Mouse (Mus musculus): ENCODE measurements around the gene Nppc. TPM values are rescaled to one million over a fixed set of nuclear protein-coding genes. Genes with fewer than 3 reads are reported as not detected.

Nppc gene
- polyA plus RNA-seq, 1 experiment from 2014 or later = 1.6 TPM

GRCm38 (mm10) chr1:86650272-86650671 is 20.1 kb downstream of the Nppc start:
- no peak overlapping the region for H3K4me2 ChIP-seq
- WGBS = 12% methylated on average over 6 of the region's 6 CpGs
- no peak overlapping the region for H3K4me3 ChIP-seq
- no peak overlapping the region for H3K27ac ChIP-seq
- H3K9me3 ChIP-seq = no peaks in the 10 kb centered on the region
- ATAC-seq (ENCODE audit: insufficient number of reproducible peaks, insufficient read depth, low FRiP score, low TSS enrichment, low read depth) = no peak
- H3K36me3 ChIP-seq = no peaks in the 10 kb centered on the region
- H3K9ac ChIP-seq = no peak overlapping the region
- no peaks in the 10 kb centered on the region for H3K27me3 ChIP-seq
- H3K4me1 ChIP-seq = no peaks in the 10 kb centered on the region

GRCm38 (mm10) chr1:86647517-86647916 is 22.9 kb downstream of the Nppc start:
- no peak overlapping the region for H3K9ac ChIP-seq
- H3K4me2 ChIP-seq = no peak overlapping the region
- ATAC-seq (ENCODE audit: insufficient number of reproducible peaks, insufficient read depth, low FRiP score, low TSS enrichment, low read depth) = no peak
- H3K9me3 ChIP-seq = no peaks in the 10 kb centered on the region
- no peak overlapping the region for H3K4me3 ChIP-seq
- WGBS = 34% methylated on average over 2 of the region's 2 CpGs
- no peaks in the 10 kb centered on the region for H3K27me3 ChIP-seq
- H3K4me1 ChIP-seq = no peaks in the 10 kb centered on the region
- no peak overlapping the region for H3K27ac ChIP-seq
- H3K36me3 ChIP-seq = no peaks in the 10 kb centered on the region

- no peak overlapping the region for H3K27ac ChIP-seq
- no peaks in the 10 kb centered on the region for H3K36me3 ChIP-seq
- H3K9me3 ChIP-seq = no peaks in the 10 kb centered on the region
- no peaks in the 10 kb centered on the region for H3K4me1 ChIP-seq
- no peaks in the 10 kb centered on the region for H3K27me3 ChIP-seq
- no peak overlapping the region for H3K4me3 ChIP-seq
- no peak for ATAC-seq (ENCODE audit: insufficient number of reproducible peaks, insufficient read depth, low FRiP score, low TSS enrichment, low read depth)
- H3K4me2 ChIP-seq = no peak overlapping the region
- WGBS = 59% methylated on average over 13 of the region's 13 CpGs
- H3K9ac ChIP-seq = no peak overlapping the region
Observed at GRCm38 (mm10) chr1:86643101-86643809, 27.1 kb downstream of the Nppc start.

GRCm38 (mm10) chr1:86634751-86635359 is 35.5 kb downstream of the Nppc start:
- 52% methylated on average over 6 of the region's 6 CpGs for WGBS

GRCm38 (mm10) chr1:86633840-86634750 is 36.3 kb downstream of the Nppc start:
- Histone ChIP-seq H3K4me1 (peaks cover 3% of the 10 kb centered on the region; the same call in 1 of the 2 replicates), H3K4me3 (no peak overlapping the region), H3K4me2 (peak overlapping the region; percentile 37), H3K9me3 (no peaks in the 10 kb centered on the region), H3K27me3 (no peaks in the 10 kb centered on the region), H3K9ac (no peak overlapping the region), H3K36me3 (no peaks in the 10 kb centered on the region), H3K27ac (no peak overlapping the region)
- 56% methylated on average over 7 of the region's 7 CpGs for WGBS
- ATAC-seq (ENCODE audit: insufficient number of reproducible peaks, insufficient read depth, low FRiP score, low TSS enrichment, low read depth) = no peak

More at GRCm38 (mm10) chr1:86634751-86635359, 35.5 kb downstream of the Nppc start:
- ATAC-seq (ENCODE audit: insufficient number of reproducible peaks, insufficient read depth, low FRiP score, low TSS enrichment, low read depth) = no peak
- Histone ChIP-seq H3K9ac (no peak overlapping the region), H3K4me3 (no peak overlapping the region), H3K4me1 (peaks cover 3% of the 10 kb centered on the region; the same call in 1 of the 2 replicates), H3K4me2 (peak overlapping the region; percentile 37), H3K9me3 (no peaks in the 10 kb centered on the region), H3K27ac (no peak overlapping the region), H3K27me3 (no peaks in the 10 kb centered on the region), H3K36me3 (no peaks in the 10 kb centered on the region)

GRCm38 (mm10) chr1:86633434-86633833 is 36.9 kb downstream of the Nppc start:
- no peak overlapping the region for H3K9ac ChIP-seq
- WGBS = 56% methylated on average over 3 of the region's 3 CpGs
- H3K9me3 ChIP-seq = no peaks in the 10 kb centered on the region
- H3K27me3 ChIP-seq = no peaks in the 10 kb centered on the region
- H3K36me3 ChIP-seq = no peaks in the 10 kb centered on the region
- H3K4me1 ChIP-seq = peaks cover 3% of the 10 kb centered on the region; the same call in 1 of the 2 replicates
- H3K4me2 ChIP-seq = no peak overlapping the region
- H3K4me3 ChIP-seq = no peak overlapping the region
- H3K27ac ChIP-seq = no peak overlapping the region
- ATAC-seq (ENCODE audit: insufficient number of reproducible peaks, insufficient read depth, low FRiP score, low TSS enrichment, low read depth) = no peak

- H3K9ac ChIP-seq = no peak overlapping the region
- ATAC-seq (ENCODE audit: insufficient number of reproducible peaks, insufficient read depth, low FRiP score, low TSS enrichment, low read depth) = no peak
Observed at GRCm38 (mm10) chr1:86632732-86633380, 37.5 kb downstream of the Nppc start.

GRCm38 (mm10) chr1:86630527-86630926 is 39.8 kb downstream of the Nppc start:
- Histone ChIP-seq H3K27ac (no peak overlapping the region), H3K9ac (no peak overlapping the region), H3K27me3 (no peaks in the 10 kb centered on the region), H3K4me2 (no peak overlapping the region), H3K4me3 (no peak overlapping the region), H3K36me3 (no peaks in the 10 kb centered on the region), H3K4me1 (peaks cover 3% of the 10 kb centered on the region; the same call in 1 of the 2 replicates), H3K9me3 (no peaks in the 10 kb centered on the region)
- WGBS = 88% methylated on average over 4 of the region's 4 CpGs
- ATAC-seq (ENCODE audit: insufficient number of reproducible peaks, insufficient read depth, low FRiP score, low TSS enrichment, low read depth) = no peak

More at GRCm38 (mm10) chr1:86632732-86633380, 37.5 kb downstream of the Nppc start:
- H3K36me3 ChIP-seq = no peaks in the 10 kb centered on the region
- no peak overlapping the region for H3K4me2 ChIP-seq
- H3K4me1 ChIP-seq = peaks cover 3% of the 10 kb centered on the region; the same call in 1 of the 2 replicates
- 31% methylated on average over 6 of the region's 6 CpGs for WGBS
- H3K27me3 ChIP-seq = no peaks in the 10 kb centered on the region
- no peaks in the 10 kb centered on the region for H3K9me3 ChIP-seq
- H3K27ac ChIP-seq = no peak overlapping the region
- H3K4me3 ChIP-seq = no peak overlapping the region

- H3K4me2 ChIP-seq = no peak overlapping the region
- H3K9ac ChIP-seq = no peak overlapping the region
- H3K9me3 ChIP-seq = no peaks in the 10 kb centered on the region
- H3K27me3 ChIP-seq = no peaks in the 10 kb centered on the region
- WGBS = 40% methylated on average over 4 of the region's 4 CpGs
- ATAC-seq (ENCODE audit: insufficient number of reproducible peaks, insufficient read depth, low FRiP score, low TSS enrichment, low read depth) = no peak
- H3K36me3 ChIP-seq = no peaks in the 10 kb centered on the region
- no peak overlapping the region for H3K27ac ChIP-seq
- H3K4me3 ChIP-seq = no peak overlapping the region
- H3K4me1 ChIP-seq = peaks cover 3% of the 10 kb centered on the region; the same call in 1 of the 2 replicates
Observed at GRCm38 (mm10) chr1:86629936-86630335, 40.4 kb downstream of the Nppc start.

- WGBS = 55% methylated on average over 3 of the region's 3 CpGs
Observed at GRCm38 (mm10) chr1:86628270-86628669, 42.1 kb downstream of the Nppc start.

More at GRCm38 (mm10) chr1:86628270-86628669, 42.1 kb downstream of the Nppc start:
- no peaks in the 10 kb centered on the region for H3K27me3 ChIP-seq
- peaks cover 3% of the 10 kb centered on the region; the same call in 1 of the 2 replicates for H3K4me1 ChIP-seq
- no peaks in the 10 kb centered on the region for H3K36me3 ChIP-seq
- no peak overlapping the region for H3K4me3 ChIP-seq
- H3K9me3 ChIP-seq = no peaks in the 10 kb centered on the region
- H3K9ac ChIP-seq = no peak overlapping the region
- no peak overlapping the region for H3K27ac ChIP-seq
- no peak for ATAC-seq (ENCODE audit: insufficient number of reproducible peaks, insufficient read depth, low FRiP score, low TSS enrichment, low read depth)
- no peak overlapping the region for H3K4me2 ChIP-seq

Measured in embryonic facial prominence, embryonic 13.5 days (tissue).